Mouse (Mus musculus) embryonic facial prominence, embryonic 13.5 days (tissue): ENCODE data around the gene Samd13. TPM values are rescaled to one million over a fixed set of nuclear protein-coding genes. Genes with fewer than 3 reads are reported as not detected.

Experiments used
- ATAC-seq: fragments of 200-750 bp; cut with Nextera tagmentation; 2 replicates; pipeline ENCODE4 v1.8.0; 2017; ENCODE audit warnings: low read depth; ENCODE audit not compliant: insufficient number of reproducible peaks, insufficient read depth, low FRiP score, low TSS enrichment
- H3K27ac ChIP-seq: fragments of 300-500 bp; sonication (generic); 2 replicates; pipeline ENCODE4 v1.5.1; 2015; ENCODE audit warnings: moderate library complexity, mild to moderate bottlenecking, inconsistent platforms
- H3K27me3 ChIP-seq: fragments of 300-500 bp; sonication (generic); 2 replicates; pipeline ENCODE4 v1.6.1; 2015; ENCODE audit warnings: mild to moderate bottlenecking, inconsistent platforms
- H3K36me3 ChIP-seq: fragments of 300-500 bp; sonication (generic); 2 replicates; pipeline ENCODE4 v1.6.1; 2015; ENCODE audit warnings: mild to moderate bottlenecking, inconsistent platforms
- H3K4me1 ChIP-seq: fragments of 300-500 bp; sonication (generic); 2 replicates; pipeline ENCODE4 v1.6.1; 2015; ENCODE audit warnings: inconsistent platforms
- H3K4me2 ChIP-seq: fragments of 300-500 bp; sonication (generic); 2 replicates; pipeline ENCODE4 v1.6.1; 2015; ENCODE audit warnings: moderate library complexity, mild to moderate bottlenecking, inconsistent platforms
- H3K4me3 ChIP-seq: fragments of 300-500 bp; sonication (generic); 2 replicates; pipeline ENCODE4 v1.5.1; 2015; ENCODE audit warnings: mild to moderate bottlenecking, inconsistent platforms
- H3K9ac ChIP-seq: fragments of 300-500 bp; sonication (generic); 2 replicates; pipeline ENCODE4 v1.6.1; 2015; ENCODE audit warnings: mild to moderate bottlenecking, inconsistent platforms
- H3K9me3 ChIP-seq: fragments of 300-500 bp; sonication (generic); 2 replicates; pipeline ENCODE4 v1.6.1; 2016; ENCODE audit warnings: inconsistent platforms
- WGBS: fragments of 180-500 bp; shearing (Covaris S2); methylation state at CpG from one replicate; pipeline ENCODE4 v1.1.7; 2015; ENCODE audit warnings: mixed read lengths; 5-methylcytosine and 5-hydroxymethylcytosine counted together
- polyA plus RNA-seq: library from polyadenylated mRNA; unstranded; fragments of >200 nt; fragmentation: Nextera tagmentation; extraction: Ambion mirVana; gene quantifications from 2 replicates; pipeline ENCODE4 v1.2.1, GENCODE M21; 2015

Gene Samd13
- polyA plus RNA-seq, 1 experiment from 2014 or later, result 1.4 TPM

DNA sequence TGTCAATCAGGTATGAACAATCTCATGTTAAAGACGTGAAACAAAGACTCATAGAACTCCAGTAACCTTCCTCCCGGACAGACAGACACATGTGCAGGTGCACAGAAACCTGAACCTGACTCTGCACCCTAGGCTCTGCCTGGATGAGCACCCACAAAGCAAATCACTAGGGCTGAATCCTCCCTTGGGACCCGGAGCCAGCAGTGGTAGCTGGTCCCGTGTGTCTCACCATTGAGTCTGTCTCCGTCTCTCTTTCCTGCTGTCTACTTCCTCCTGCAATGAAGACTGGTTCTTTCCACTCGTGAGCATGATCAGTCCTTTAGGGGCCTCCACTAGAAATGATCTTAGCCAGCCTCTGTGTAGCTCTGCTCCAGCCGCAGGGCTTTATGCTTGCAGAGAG is 23.5 kb downstream of the Samd13 start:
- Histone ChIP-seq H3K36me3 (no peaks in the 10 kb centered on the region), H3K4me2 (no peak overlapping the region), H3K4me1 (no peaks in the 10 kb centered on the region), H3K27me3 (no peaks in the 10 kb centered on the region), H3K27ac (no peak overlapping the region), H3K9me3 (no peaks in the 10 kb centered on the region), H3K9ac (no peak overlapping the region), H3K4me3 (no peak overlapping the region)
- 75% methylated on average over 7 of the region's 7 CpGs for WGBS
- ATAC-seq, result no peak

DNA sequence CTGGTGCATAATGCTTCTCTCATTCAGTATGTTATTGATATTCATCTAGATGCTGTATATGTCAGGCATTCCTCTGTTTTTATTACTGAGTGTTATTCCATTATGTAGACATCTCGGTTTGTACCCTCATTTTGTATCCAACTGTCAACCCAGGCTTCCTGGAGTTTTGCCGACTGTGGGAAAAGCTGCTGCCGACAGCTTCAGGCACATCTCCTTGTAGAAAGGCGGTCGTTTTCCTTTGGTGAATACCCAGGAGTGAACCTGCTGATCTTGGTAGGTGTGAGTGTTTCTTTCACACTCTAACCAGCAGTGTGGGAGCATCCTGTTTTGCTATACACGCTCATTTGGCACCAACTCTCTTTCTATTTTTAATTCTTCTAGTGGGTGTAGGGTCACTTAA is 24.4 kb downstream of the Samd13 start:
- Histone ChIP-seq H3K4me1 (no peaks in the 10 kb centered on the region), H3K9ac (no peak overlapping the region), H3K36me3 (no peaks in the 10 kb centered on the region), H3K9me3 (no peaks in the 10 kb centered on the region), H3K4me3 (no peak overlapping the region), H3K27ac (no peak overlapping the region), H3K27me3 (no peaks in the 10 kb centered on the region), H3K4me2 (no peak overlapping the region)
- WGBS, result 84% methylated on average over 6 of the region's 6 CpGs
- no peak for ATAC-seq

DNA sequence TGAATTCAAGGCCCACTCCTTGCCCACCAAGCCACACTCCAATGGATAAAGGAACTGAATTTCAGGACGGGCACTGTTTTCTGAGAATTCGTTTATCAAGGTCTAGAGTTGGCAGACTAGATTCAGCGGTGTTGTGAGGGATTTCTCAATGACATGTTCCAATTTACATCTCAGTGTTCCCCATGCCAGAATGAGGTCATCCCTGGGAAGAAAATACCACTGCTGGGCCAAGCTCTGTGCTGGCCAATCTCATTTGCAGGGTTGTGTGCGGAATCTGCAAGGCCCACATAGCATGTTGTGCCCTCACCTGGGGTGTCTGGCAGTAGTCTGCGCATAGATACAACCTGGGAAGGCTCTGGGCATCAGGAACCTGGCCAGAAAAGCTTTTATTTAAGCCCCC is 26.1 kb downstream of the Samd13 start:
- 90% methylated on average over 5 of the region's 5 CpGs for WGBS
- no peak overlapping the region for H3K4me2 ChIP-seq

DNA sequence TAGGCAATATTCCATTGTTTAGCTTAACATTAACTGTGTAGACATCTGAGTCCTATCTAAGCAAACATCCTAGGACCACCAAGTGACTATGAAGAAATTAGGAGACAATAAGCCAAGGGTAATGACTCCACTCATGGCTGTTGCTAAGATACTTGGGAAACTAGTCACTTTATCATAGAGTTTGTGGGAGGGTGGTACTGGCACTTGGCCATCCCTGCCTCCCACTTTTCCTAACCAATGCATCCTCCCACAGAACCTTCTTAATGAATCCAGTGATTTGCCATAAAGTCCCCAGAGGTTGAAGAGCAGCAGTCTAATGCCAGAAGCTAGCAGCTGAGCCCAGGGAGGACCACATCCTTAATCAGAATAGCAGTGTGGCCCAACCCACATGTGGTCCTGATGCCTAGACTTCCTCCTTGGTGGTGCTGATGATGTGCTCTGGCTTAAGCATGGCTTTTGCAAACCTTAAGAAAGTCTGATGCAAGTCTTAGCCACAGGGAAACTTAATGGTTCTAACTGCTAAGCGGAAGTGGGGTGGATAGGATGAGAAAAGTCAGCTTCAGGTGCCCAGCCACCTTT is 27.2 kb downstream of the Samd13 start:
- H3K4me3 ChIP-seq, result no peak overlapping the region
- no peaks in the 10 kb centered on the region for H3K9me3 ChIP-seq
- H3K9ac ChIP-seq, result no peak overlapping the region
- no peaks in the 10 kb centered on the region for H3K4me1 ChIP-seq
- H3K27ac ChIP-seq, result no peak overlapping the region
- H3K36me3 ChIP-seq, result no peaks in the 10 kb centered on the region
- no peaks in the 10 kb centered on the region for H3K27me3 ChIP-seq
- WGBS, result 92% methylated on average over 1 of the region's 1 CpGs
- no peak overlapping the region for H3K4me2 ChIP-seq
- ATAC-seq, result no peak

More for the DNA sequence above, 26.1 kb downstream of the Samd13 start:
- Histone ChIP-seq H3K4me3 (no peak overlapping the region), H3K27ac (no peak overlapping the region), H3K4me1 (no peaks in the 10 kb centered on the region), H3K9me3 (no peaks in the 10 kb centered on the region), H3K9ac (no peak overlapping the region), H3K36me3 (no peaks in the 10 kb centered on the region), H3K27me3 (no peaks in the 10 kb centered on the region)
- ATAC-seq, result no peak

DNA sequence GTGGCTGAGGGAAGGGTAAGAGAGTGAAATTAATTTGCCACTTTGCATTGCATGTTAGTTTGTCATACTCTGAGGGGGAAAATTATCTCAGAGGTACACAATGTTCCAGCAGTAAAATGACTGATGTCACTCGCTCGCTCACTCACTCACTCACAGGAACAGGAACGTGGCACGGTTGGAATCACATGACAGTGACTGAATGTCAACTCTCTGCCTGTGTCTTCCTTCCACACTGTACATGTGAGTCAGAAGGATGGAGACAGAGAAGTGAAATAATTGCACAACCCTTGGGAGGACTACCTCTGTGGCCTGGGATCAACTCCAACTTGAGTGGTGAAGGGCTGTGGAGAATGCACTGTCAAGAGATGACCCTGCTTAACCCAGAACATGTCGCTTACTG is 28.0 kb downstream of the Samd13 start:
- Histone ChIP-seq H3K9me3 (no peaks in the 10 kb centered on the region), H3K4me2 (no peak overlapping the region), H3K27ac (no peak overlapping the region), H3K27me3 (no peaks in the 10 kb centered on the region), H3K4me3 (no peak overlapping the region), H3K4me1 (no peaks in the 10 kb centered on the region), H3K9ac (no peak overlapping the region), H3K36me3 (no peaks in the 10 kb centered on the region)
- 88% methylated on average over 5 of the region's 5 CpGs for WGBS
- no peak for ATAC-seq

DNA sequence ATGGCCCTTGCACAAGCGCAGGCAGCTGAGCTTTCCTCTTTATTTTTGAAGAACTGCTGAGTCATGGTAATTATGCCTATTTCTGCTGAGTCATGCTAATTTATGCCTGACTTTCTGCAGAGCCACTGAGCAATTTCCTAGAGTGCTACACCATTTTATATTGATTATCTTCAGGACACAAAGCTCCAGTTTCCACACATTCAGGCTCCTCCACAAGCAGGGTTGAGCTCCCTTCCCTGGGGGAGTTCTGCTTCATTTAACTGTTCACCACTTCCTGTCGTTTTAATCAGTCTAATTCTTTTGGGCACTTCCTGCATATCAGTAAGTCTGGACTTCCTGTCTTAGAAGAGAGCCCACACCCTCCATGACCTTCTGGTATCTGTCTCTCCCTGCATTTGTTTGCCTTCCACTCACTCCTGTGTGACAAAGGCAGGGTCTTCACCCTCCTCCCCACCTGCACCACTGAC is 30.2 kb downstream of the Samd13 start:
- no peak for ATAC-seq

DNA sequence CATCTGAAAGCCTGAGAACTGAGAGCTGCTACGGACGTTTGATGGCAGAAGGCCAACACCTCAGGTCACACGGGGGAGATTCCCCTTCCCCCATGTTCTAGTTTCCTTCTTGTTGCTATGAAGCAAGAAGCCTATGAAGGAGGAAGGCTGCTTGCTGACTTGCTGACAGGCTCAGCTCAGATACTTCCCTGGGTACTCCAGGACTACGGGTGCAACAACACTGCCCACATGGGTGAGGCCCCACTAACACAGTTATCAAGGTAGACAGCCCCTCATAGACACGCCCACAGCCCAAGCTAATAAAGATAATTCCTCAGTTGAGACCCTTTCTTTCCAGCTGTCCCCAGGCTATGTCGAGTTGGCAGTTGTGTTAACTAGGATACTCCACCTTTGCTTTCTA is 31.7 kb downstream of the Samd13 start:
- Histone ChIP-seq H3K4me2 (no peak overlapping the region), H3K9ac (no peak overlapping the region), H3K27ac (no peak overlapping the region), H3K36me3 (no peaks in the 10 kb centered on the region), H3K4me1 (0 out of 2 replicates have a peak, but pooled peaks cover 6% of the 10 kb centered on the region), H3K27me3 (no peaks in the 10 kb centered on the region), H3K4me3 (no peak overlapping the region), H3K9me3 (no peaks in the 10 kb centered on the region)
- 74% methylated on average over 6 of the region's 6 CpGs for WGBS
- no peak for ATAC-seq

More for the DNA sequence above, 30.2 kb downstream of the Samd13 start:
- no peak overlapping the region for H3K4me2 ChIP-seq
- H3K36me3 ChIP-seq, result no peaks in the 10 kb centered on the region
- H3K4me3 ChIP-seq, result no peak overlapping the region
- no peaks in the 10 kb centered on the region for H3K27me3 ChIP-seq
- H3K9ac ChIP-seq, result no peak overlapping the region
- no peaks in the 10 kb centered on the region for H3K9me3 ChIP-seq
- 55% methylated on average over 2 of the region's 2 CpGs for WGBS
- H3K27ac ChIP-seq, result no peak overlapping the region
- no peaks in the 10 kb centered on the region for H3K4me1 ChIP-seq

DNA sequence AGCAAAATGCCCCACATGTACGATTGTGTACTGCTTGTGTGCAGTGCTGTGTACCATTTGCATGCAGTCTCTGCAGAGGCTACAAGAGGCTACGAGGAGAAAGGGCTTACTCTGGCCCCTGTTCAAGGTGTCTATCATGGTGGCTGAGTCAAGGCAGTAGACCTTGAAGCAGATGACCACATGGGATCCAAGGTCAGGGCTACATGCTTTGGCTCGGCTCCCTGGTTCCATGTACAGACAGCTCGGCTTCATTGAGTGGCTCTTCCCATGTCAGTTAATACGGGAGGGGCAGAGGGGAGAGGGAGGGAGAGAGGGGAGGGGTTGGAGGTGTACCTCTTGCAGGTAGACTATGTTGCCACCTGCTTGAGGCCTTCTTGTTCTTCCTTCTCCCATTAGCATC is 33.0 kb downstream of the Samd13 start:
- Histone ChIP-seq H3K4me2 (no peak overlapping the region), H3K27ac (no peak overlapping the region), H3K27me3 (no peaks in the 10 kb centered on the region), H3K9ac (no peak overlapping the region), H3K36me3 (no peaks in the 10 kb centered on the region), H3K4me1 (0 out of 2 replicates have a peak, but pooled peaks cover 6% of the 10 kb centered on the region), H3K9me3 (no peaks in the 10 kb centered on the region), H3K4me3 (no peak overlapping the region)
- no peak for ATAC-seq
- WGBS, result 89% methylated on average over 5 of the region's 5 CpGs

DNA sequence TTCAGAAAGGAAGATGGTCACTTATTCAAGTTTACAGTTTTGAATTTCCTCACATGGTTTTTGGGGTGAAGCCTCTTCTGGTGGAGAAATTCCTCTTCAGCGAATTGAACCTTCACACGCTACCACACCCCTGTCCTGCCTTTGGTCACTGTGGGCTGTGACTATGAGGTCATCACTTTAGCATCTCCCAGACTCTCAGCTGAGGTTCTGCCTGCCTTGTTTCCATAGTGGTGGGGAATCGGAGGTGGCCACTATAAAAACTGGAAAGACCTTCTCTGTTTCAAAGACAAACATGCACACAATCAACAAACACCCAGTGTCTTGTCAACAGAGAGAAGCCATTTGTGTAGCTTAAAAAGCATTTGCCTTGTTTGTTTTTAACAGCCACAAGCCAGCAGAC is 34.2 kb downstream of the Samd13 start, which contains the start of gene 4930503B20Rik:
TSS of gene 4930503B20Rik (minus strand) at position 101 of the 400 bp plus-strand sequence.
- H3K36me3 ChIP-seq, result no peaks in the 10 kb centered on the region
- no peaks in the 10 kb centered on the region for H3K27me3 ChIP-seq
- WGBS, result 94% methylated on average over 3 of the region's 3 CpGs
- H3K9ac ChIP-seq, result no peak within 1 kb of the TSS
- no peak within 1 kb of the TSS for H3K4me2 ChIP-seq
- 0 out of 2 replicates have a peak, but pooled peaks cover 6% of the 10 kb centered on the region for H3K4me1 ChIP-seq
- no peak for ATAC-seq
- H3K9me3 ChIP-seq, result no peaks in the 10 kb centered on the region
- no peak within 1 kb of the TSS for H3K27ac ChIP-seq
- H3K4me3 ChIP-seq, result no peak within 1 kb of the TSS

DNA sequence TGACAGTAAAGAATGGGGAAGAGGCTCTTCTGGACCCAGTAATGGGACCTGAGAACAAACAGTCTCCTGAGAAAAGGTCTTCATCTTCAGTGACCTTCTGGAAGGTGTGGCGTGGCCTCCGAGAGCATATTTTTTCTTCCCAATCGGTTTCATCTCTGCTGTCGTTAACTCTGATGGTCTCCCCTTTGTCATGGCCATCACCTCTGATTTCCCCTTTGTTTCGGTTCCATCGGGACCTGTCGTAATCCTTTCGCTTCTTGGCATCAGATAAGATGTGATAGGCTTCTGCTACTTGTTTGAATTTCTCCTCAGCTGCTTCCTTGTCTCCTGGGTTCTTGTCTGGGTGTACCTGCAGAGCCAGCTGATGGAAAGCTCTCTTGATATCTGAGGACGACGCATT is 34.7 kb downstream of the Samd13 start:
- Histone ChIP-seq H3K4me1 (0 out of 2 replicates have a peak, but pooled peaks cover 6% of the 10 kb centered on the region), H3K9me3 (no peaks in the 10 kb centered on the region), H3K36me3 (no peaks in the 10 kb centered on the region), H3K27ac (no peak overlapping the region), H3K4me3 (no peak overlapping the region), H3K27me3 (no peaks in the 10 kb centered on the region), H3K4me2 (no peak overlapping the region), H3K9ac (no peak overlapping the region)
- no peak for ATAC-seq
- WGBS, result 95% methylated on average over 10 of the region's 10 CpGs

DNA sequence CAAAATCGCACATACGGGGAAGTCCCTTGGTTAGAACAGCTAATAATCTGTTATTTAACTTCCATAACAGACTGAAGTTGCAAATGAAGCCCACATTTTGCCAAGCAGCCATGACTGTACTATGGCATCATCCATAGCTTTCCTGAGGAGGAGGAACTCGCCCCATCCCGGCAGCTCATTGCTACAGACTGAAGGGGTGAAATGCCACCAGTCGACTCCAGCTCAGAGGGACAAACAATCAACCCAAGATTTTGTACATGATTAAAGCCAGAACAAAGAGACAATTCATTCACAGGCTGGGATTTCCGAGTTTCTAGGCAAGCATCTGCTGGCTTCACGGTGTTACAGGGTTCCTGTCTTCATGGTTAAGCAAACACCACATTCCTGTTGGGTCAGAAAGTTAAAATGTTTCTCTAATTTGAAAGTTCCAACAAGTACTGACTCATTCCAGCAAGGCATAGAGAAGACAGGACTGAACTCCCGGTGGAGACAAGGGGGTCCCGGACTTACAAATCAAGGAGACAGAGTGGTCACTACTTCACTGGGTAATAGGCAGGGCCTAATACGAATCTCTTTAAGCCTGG is 36.0 kb downstream of the Samd13 start:
- Histone ChIP-seq H3K36me3 (no peaks in the 10 kb centered on the region), H3K9ac (no peak overlapping the region), H3K4me3 (no peak overlapping the region), H3K27me3 (no peaks in the 10 kb centered on the region), H3K9me3 (no peaks in the 10 kb centered on the region), H3K4me1 (0 out of 2 replicates have a peak, but pooled peaks cover 6% of the 10 kb centered on the region), H3K4me2 (no peak overlapping the region), H3K27ac (no peak overlapping the region)
- WGBS, result 42% methylated on average over 10 of the region's 10 CpGs
- ATAC-seq, result no peak

DNA sequence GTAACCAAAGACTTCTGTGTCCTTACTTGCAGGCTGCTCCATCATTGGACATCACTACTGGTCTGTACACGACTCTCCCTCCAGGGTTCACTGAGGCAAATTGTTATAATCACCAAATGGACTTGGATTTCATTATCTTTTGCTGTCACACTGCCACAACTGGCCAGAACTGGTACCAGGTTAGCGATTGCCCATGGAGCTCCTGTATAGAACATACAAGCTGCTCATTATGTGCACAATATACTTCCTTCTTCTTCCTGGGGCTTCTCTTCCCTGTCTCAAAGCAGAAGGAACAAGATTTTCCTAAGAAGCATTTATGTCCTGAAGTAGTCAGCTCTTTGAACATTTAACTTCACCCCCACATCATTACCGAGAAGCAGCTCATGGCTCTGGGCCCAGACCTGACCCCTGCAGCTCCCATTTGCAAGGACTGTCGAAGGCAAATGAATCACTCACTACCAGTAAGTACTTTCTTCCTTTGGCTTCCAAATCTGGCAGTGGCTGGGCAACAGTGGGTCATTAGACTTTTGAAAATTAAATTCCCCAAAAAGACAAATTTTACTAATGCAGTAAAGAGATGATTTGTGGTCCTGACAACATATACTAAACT is 43.5 kb downstream of the Samd13 start:
- H3K4me2 ChIP-seq, result no peak overlapping the region
- no peak overlapping the region for H3K9ac ChIP-seq
- H3K4me1 ChIP-seq, result no peaks in the 10 kb centered on the region
- no peak overlapping the region for H3K4me3 ChIP-seq
- H3K27ac ChIP-seq, result no peak overlapping the region
- WGBS, result 53% methylated on average over 4 of the region's 4 CpGs
- no peak for ATAC-seq
- no peaks in the 10 kb centered on the region; the same call in 1 of the 2 replicates for H3K9me3 ChIP-seq
- no peaks in the 10 kb centered on the region for H3K36me3 ChIP-seq
- no peaks in the 10 kb centered on the region for H3K27me3 ChIP-seq
